Mouse (Mus musculus) WW6 (cell line): ENCODE data around the gene Plcb1.

ENCODE experiments used
- DNase-seq: peaks from one replicate; pipeline ENCODE4 v3.0.0-alpha.2; 2013; ENCODE audit warnings: low read depth, low spot score

Gene Plcb1

DNA sequence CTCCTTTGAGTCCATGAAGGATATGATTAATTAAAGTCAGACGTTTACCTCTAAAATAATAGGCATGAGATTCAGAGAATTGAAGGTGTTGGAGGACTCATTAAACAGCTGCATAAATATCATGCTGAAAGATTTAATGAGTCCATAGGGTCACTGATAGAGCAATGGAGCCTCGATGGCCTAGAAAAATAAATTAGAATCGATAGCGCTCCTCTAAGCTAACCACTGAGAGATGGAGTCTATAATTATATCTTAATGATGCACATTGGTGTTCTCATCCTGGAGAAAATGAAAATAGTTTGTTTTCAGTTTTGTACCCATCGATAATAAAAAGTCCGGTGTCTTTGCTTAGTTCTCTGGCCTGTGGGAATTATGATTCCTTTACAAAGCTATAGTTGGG, 617.5 kb downstream of the Plcb1 start:
- DNase-seq: no peak

DNA sequence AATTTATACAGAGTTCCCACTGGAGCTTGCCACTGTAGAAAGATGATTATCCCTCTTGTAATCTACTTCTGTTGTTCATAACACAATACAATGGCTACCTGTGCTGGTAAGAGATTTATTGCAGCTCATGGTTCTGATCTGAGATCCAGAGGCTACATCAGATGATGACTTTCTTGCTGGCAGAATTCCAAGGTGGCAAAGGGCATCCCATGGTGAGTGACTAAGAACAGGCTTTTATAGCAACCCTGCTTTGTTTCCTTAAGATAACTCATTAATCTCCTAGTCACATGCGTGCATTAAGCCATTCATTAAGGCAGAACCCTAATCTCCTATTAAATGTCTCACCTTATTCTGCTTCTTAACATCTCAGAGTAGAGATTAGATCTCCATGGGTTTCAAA, 618.2 kb downstream of the Plcb1 start:
- DNase-seq: no peak

DNA sequence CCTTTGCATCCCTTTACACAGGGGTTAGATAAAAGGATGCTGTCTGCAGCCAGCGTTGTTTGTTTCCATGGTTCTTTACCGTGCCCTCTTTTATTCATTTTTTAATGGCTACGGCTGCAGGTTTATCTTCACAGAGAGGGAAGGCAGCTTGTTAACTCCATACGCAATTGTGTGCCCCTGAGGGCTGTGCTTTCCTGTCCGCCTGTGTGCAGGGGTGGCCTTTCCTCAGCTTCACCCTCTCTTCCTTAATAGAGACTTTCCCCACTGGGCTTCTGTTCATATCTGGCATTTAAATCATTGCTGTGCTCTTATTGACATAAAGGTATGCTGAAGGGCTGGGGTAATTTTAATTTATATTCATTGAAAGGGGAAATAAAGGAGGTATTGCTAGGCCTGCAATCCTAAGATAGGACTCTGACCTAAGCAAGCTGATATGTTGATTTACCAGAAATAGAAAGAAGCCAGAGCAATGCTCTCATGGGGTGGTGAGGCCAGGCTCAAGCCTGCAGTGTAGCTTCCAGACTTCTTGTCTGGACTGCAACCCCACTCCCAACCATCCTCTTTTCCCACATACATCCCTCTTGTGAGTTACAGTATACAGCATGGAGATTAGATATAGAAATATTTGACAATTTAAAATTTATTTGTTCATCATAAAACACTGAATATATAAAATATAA, 623.7 kb downstream of the Plcb1 start:
- DNase-seq: no peak

DNA sequence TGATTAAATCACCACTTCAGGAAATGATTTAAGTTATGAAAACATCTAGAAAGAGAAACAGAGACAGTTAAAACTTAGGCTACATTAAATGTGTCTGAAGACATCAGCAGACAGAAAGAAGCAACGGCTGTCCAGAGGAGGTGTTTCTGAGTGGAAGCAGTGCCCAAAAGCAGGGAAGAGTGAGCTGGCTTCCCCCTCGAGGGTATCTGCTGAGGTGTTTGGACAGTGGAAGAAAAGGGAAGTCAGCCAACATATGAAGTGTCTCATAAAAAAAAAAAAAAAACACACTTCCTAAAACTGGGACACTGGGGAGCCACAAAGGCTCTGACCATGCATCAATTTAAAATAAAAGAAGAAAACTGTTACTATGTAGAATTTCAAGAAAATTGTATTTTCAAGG, 625.8 kb downstream of the Plcb1 start:
- no peak for DNase-seq

DNA sequence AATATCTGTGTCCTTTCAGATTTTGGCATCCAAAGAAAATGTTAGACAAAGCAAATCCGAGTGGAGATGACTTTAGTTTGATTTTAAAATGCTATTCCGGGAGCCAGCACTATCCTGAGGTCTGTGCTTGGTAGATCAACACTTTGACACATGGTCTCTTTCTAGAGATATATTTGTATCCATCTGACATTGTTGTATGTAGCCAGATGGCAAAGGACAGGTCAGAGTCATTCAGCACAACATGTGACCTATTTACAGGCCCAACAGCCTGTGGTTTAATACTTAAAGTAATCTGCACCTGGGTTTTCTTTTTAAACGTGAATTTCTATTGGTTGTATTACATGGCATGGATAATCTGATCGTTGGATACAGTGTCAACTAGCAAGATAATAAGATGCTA, 629.3 kb downstream of the Plcb1 start:
- no peak for DNase-seq

DNA sequence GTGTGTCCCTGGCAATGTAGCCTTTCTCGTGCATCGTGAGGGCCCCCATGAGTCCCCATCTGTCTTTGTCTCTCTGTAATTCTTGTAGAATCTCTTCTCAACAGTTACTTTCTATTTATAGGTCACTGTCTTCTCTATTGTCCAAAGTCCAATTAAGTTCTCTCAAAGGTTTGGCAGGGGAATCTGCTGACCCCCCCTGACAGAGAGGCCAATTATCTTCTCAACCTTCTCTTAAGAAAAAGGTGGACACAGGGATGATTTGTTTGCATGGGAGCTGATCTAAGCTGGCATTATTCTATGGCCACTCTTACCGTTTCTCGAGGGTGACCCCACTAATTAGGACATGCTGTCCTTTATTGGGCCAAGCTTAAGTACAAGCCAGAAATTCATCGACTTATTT, 633.4 kb downstream of the Plcb1 start:
- DNase-seq: no peak

DNA sequence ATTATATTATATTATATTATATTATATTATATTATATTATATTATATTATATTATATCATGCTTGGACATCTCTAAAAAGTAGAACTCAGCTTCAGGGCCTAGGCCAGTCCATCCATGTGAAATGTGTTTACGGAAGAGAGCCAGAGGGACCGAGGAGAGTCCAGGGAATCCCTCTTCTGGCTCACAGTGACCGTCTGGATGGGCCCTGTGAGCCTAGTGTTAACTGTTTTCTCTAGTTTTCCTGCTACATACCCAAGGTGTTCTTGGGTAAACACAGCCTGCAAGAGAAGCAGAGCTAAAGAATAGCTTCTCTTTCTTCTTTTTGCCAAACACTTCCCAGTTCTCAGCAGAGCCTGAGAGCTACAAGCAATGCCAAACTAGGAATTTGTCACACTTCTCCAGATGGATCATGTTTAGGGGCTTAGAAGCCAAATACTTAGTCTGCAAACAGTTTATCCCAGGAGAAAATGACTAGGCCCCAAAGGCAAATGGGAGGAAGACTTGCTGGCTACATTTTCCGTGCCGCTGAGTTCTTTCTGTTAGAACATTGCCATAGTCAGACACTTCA, 649.2 kb downstream of the Plcb1 start:
- DNase-seq: no peak

DNA sequence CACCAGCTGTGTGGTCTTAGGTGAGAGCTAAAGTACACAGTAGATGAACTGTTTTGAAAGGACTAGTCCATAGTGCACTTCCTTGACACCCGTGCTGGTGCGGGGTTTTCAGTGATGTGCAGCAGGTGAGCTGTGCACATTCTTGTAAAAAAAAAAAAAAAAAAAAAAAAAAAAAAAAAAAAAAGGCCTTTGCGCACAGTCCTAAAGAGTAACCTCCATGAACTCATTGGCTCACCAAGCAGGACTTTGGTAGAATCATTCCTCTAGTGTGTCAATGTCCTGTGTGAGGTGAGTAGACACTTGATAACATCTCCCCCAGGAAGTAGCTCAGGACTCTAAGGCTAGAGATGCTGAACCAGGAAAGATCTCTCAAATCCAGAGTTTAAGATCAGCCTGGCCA, 653.2 kb downstream of the Plcb1 start:
- DNase-seq: no peak

DNA sequence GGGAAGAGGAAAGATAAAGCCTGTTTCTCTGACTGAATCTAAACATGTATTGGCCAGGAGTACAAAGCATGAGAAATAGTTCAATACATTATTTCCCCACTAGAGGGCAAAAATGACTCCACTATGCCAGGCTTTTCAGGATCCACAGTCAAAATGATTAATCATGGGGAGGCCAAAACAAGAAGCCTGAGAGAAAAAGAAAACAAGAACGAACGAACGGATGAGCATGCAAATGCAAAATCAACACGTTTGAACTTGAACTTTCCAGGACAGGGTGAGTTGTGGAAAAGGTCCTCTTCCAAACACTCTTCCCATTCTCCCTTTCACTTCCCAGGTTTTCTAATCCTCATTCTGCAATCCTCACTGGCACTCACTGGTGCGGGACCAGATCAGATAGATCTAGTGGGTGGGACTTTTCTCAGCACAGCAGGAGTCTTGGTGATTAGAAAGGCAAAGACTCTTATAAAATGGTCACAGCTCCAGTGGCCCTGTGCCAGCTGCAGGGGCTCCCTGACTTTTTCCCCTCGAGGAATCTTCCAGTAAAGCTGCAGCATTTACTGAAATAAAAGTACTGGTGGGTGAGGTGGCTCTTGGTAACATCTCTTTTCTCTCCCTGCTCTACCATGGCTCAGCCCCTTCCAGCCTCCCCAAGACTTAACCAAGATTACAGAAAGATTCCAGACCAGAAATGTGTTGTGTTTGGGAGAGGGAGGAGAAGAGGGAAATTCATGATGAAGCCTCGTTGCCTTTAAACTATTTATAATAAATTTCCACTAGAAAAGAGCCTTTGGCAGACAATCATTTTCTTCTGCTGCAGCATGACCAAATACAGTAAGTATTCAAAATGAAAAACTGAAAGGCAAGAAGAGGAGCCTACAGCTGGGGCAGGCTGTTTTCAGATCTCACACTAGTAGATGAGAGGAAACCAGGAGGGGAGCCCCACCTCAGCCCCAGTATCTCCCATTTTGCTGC, 654.0 kb downstream of the Plcb1 start:
- DNase-seq: peak; percentile 36

DNA sequence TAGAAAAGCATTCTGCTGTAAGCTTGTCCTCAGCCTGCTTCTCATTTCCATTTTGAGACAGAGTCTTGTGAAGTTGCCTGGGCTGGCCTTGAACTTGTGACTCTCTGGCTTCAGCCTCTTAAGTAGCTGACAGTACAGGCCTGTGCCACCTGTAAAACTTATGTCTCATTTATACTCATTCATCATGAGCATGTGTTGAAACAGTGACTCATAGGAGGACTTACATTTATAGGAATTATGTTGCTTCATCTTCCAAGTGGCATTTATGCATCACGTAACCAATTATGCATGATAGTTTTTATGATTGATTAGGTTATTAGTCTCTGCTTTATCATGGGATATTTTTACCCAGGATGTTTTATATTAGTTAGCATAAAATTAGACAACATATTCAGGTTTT, 667.7 kb downstream of the Plcb1 start:
- no peak for DNase-seq

DNA sequence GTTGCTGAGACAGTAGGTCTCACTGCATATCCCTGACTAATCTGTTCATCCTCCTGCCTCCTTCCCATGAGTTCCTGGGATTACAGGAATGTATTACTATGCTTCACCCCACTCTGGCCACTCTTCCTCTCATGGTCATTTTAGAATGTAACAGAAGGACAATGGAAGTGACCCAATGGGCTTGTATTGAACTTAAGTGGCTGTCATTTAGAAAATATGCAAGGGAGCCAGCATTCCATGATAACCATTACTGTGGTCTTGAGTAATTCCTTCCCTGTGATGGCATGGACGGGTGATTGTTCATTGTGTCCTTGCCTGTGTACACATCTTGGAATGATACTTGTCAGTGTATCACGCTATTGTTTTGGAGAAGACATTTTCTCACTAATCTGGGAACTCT, 668.1 kb downstream of the Plcb1 start:
- no peak for DNase-seq

DNA sequence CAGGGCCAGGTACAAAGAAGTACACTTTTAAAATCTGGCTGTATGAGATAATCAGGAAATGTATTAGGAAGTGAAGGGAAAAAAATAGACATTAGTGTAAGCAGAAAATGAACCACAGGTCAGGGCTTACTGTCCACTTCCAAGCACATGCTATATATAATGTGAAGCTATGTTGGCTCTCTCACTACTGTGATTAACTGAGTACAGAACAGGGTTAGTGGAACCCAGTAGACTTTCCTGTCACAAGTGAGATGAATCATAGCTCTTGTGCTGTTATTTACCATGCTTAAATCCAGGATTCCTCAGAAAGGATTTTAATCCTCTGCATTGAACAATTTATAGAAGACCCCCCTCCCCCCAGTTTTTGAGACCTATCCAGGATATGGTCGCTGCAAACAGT, 668.6 kb downstream of the Plcb1 start:
- no peak for DNase-seq

DNA sequence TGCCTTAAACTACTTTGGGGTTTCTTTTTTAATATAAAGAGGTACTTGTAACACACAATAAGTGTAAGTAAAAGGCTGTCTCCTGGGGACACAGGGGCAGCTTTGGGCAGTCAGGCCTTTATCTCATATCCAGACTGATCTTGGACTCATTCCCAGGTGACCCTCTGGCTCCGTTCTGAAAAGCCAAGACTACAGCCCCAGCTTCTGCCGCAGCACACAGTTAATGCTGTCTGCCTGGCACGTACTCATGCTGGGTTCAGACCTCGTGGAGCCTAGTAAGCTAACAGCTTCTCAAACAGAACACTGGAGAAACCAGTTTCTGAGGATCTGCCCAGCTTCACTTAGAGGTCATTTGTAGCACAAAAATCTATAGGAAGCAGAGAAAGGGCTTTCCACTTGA, 682.0 kb downstream of the Plcb1 start:
- no peak for DNase-seq

DNA sequence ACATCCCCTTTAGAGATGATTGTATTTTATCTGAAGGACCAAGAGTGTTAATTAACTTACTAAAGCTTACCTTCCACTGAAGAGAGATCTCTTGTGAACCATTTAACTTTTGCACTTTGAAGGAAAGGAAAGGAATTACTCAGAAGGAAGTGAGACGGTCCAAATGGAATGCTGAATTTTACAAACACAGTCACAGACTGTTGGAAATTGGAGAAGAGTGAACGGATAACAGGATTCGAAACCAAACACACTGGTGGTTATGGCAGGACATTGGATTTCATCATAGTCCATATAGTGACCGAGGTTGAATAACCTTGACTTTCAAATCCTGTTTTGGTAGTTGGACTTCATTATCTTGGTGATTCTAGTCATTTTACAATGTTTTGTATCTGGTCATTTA, 688.2 kb downstream of the Plcb1 start:
- no peak for DNase-seq

DNA sequence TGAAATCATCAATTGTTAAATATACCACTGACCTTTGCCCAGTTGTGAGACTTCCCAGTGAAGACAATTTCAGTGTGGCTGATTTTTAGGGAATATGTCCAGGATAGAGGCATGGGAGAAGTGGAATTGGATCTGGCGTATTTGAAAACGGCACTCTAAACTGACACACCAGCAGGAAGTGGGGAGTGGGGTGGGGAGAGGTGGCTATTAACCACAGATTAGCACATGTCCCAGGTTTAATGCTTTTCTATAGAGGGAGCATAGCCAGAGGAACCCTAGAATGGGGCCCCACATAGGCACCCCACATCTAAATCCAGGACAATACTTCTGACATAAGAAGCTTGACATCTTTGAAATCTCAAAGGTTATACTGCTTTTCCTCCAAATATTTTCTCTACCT, 699.4 kb downstream of the Plcb1 start:
- DNase-seq: no peak

DNA sequence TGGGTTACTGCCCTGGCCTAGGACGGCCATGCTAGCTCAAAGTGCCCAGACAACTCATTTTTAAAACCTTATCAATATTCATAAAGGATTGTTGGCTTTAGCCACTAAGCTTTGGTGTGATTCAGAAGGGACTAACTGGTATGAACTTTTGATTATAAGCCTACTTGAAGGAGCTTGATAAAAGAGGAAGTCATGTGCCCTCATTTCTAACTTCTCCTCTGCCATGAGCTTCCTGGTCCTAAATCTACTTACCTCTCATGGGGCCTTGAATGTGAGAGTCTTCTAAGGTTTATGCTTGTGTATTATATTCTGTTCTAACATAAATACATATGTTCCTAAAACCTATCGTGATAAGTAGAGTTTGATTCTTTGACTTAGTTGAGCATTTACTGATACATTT, 702.4 kb downstream of the Plcb1 start:
- DNase-seq: no peak

DNA sequence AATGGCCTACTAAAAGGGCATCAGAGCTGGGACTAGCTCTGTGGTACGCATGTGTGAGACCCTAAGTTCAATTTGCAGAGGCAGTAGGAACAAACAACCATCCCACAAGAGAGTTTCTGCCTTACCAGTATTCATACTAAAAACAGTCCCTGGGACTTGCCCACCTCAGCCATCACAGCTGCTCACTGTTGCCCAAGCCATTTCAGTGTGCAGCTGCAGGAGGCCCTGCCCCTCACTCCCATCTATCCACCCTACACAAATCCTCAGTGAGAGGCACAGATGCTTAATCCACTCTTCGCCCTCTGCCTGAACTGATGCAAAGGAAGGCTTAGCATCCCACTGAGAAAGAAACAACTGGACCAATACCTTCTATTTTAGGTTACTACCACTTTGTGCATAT, 703.3 kb downstream of the Plcb1 start:
- no peak for DNase-seq

DNA sequence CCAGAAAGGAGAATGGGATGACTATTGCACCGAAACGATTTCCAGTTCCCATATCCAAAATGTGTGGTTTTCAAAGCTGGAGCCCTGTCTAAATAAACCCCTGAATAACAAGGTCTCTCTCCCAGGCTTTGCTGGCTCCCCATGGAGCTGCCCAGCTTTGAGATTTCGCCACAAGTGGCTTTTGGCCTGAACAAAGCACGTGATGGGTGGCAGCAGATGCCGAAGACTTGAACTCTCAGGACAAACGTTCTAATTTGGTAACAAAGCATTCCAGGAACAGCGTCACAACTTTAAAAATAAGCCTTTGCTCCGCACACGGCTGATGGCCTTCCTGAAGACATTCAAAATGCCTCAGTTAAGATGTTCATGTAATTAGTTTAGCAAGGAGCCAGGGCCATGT, 706.9 kb downstream of the Plcb1 start:
- DNase-seq: no peak

DNA sequence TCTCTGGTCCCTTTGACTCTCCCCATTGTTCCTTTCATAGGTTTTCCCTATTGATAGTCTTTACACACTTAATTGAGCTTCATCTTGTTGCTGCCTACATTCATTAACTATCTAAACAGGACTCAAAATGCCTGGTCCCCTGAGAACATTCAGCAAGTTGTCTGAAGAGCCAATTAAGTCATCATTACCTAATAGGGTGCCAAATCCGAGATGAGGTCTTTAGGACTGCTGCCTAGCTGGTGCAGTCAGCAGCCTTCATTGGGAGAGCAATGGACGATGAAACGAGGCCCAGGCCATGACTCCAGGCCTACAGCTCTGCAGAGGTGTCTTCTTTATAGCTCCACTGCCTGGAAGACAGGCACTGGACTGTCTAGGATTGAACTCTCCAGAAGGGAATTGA, 710.7 kb downstream of the Plcb1 start:
- no peak for DNase-seq

DNA sequence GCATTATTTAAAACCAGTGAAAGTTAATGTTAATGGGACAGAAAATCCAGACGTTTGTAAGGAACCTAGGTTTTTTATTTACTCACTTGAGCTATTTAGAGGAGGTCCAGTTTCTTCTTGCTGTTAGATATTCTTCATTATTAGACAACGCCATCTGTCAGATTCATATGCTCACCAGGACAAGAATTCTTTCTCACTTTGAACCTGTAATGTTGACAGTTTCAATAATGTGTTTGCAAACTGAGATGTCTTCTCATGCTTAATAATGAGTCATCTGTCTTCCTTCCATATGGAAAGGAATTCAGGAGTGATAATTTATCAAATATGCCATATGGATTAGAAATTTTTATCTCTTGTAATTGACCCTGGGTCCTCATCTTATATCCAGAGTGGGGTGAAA, 711.4 kb downstream of the Plcb1 start:
- DNase-seq: no peak

DNA sequence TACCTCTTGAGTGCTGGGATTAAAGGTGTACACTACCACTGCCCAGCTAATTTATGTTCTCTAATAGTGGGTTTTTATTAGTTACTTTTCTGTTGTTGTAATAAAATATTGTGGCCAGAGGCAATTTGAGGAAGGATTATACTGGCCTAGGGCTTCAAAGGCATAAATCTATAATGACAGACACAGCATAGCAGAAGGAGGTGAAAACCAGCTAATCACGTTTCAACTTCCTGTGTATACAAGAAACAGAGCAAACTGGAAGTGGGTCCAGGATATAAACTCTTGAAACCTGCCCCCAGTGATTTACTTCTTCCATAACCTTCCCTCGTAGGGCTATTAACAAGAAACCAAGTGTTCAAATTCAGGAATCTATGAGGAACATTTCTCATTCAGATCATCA, 715.0 kb downstream of the Plcb1 start:
- DNase-seq: no peak

DNA sequence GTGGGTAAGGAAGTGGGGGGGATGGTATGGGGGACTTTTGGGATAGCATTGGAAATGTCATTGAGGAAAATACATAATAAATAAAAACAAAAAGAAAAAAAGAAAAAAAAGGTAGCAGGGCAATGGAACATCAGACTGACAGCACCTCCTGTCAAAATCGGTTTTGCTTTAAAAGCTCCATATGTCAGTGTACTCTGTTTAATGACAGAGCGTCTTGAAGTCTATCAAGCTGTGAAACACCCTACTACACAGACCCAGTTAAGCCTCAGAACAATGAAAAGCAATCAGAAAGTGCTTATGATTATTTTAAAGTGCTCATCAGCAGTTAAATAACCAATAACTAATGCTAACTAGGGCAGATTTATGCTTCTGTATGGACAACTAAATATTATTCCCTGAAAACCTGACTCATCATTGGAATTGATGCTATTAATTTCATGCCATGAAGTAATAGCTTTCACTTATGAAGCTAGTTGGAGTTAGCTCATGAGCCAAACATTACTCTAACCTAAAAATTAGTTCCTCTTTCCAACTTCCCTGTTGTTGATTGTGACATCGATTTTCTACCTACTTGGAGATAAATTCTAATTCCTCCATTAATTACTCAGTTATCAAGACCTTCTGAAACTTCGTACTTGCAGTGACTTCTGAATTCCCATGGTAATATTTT, 717.6 kb downstream of the Plcb1 start:
- no peak for DNase-seq
